Mouse (Mus musculus) fat pad, adult 2 months (tissue): ENCODE results near the gene Gnb3.
"Not testable (repeated sequence)": the region's sequence is repeated elsewhere in the genome, so short reads cannot be mapped to it uniquely, and the experiment has no call there.

Experiments
- DNase-seq: peaks from one replicate; pipeline ENCODE4 v3.0.0-alpha.2; 2011; ENCODE audit warnings: low read depth, low spot score; ENCODE audit errors: extremely low read depth

Gene Gnb3

GRCm38 (mm10) chr6:124857840-124858530 is 17.9 kb upstream of the Gnb3 start:
- no peak for DNase-seq

GRCm38 (mm10) chr6:124856916-124857839 is 17.1 kb upstream of the Gnb3 start, which contains the start of gene P3h3:
Gene P3h3, minus strand, starts transcription at chr6:124857752.
- no peak for DNase-seq

- DNase-seq = no peak
Measured at GRCm38 (mm10) chr6:124856321-124856720, 16.2 kb upstream of the Gnb3 start.

GRCm38 (mm10) chr6:124854647-124855046 is 14.6 kb upstream of the Gnb3 start:
- no peak for DNase-seq

GRCm38 (mm10) chr6:124850535-124850934 is 10.5 kb upstream of the Gnb3 start:
- no peak for DNase-seq

- no peak for DNase-seq
Measured at GRCm38 (mm10) chr6:124847305-124847704, 7.2 kb upstream of the Gnb3 start.

GRCm38 (mm10) chr6:124839805-124840204 is 270 bp downstream of the Gnb3 start:
- DNase-seq = no peak

- DNase-seq = no peak
Measured at GRCm38 (mm10) chr6:124836411-124836810, 3.7 kb downstream of the Gnb3 start.

GRCm38 (mm10) chr6:124835531-124835930 is 4.5 kb downstream of the Gnb3 start:
- no peak for DNase-seq

- no peak for DNase-seq
Measured at GRCm38 (mm10) chr6:124834512-124835081, 5.5 kb downstream of the Gnb3 start.

- DNase-seq = no peak
Measured at GRCm38 (mm10) chr6:124831649-124832048, 8.4 kb downstream of the Gnb3 start.

GRCm38 (mm10) chr6:124831199-124831598 is 8.9 kb downstream of the Gnb3 start:
- not testable (repeated sequence) for DNase-seq

GRCm38 (mm10) chr6:124829799-124830700 is 10.0 kb downstream of the Gnb3 start:
- peak; percentile 84 for DNase-seq

GRCm38 (mm10) chr6:124828868-124829798 is 10.9 kb downstream of the Gnb3 start, which contains the start of the genes Usp5 and Cdca3:
Gene Usp5, minus strand, starts transcription at chr6:124829484.
Gene Cdca3, plus strand, starts transcription at chr6:124829547.
- DNase-seq = peak; percentile 99

- DNase-seq = no peak
Measured at GRCm38 (mm10) chr6:124828101-124828592, 11.9 kb downstream of the Gnb3 start.

GRCm38 (mm10) chr6:124822049-124822448 is 18.0 kb downstream of the Gnb3 start:
- no peak for DNase-seq

- DNase-seq = no peak
Measured at GRCm38 (mm10) chr6:124820891-124821290, 19.2 kb downstream of the Gnb3 start.

- no peak for DNase-seq
Measured at GRCm38 (mm10) chr6:124817971-124818370, 22.1 kb downstream of the Gnb3 start.

GRCm38 (mm10) chr6:124817563-124817962 is 22.5 kb downstream of the Gnb3 start:
- no peak for DNase-seq
